Mouse (Mus musculus) spleen, postnatal 4 days (tissue): Measurements from ENCODE around the gene Rap1a.

Experiments used
- DNase-seq, 2 experiments: peaks; one replicate each; pipeline ENCODE4 v3.0.0; 2022; ENCODE audit warnings: low spot score in 2 of 2

Gene Rap1a

GRCm38 (mm10) chr3:105806519-105807249 lies 5.5 kb upstream of the Rap1a start:
- no peak for DNase-seq

GRCm38 (mm10) chr3:105803600-105803999 lies 2.5 kb upstream of the Rap1a start:
- DNase-seq, result peak in 1 of 2 experiments; percentile 59

GRCm38 (mm10) chr3:105800675-105801190 lies 403 bp downstream of the Rap1a start:
- no peak for DNase-seq

- no peak for DNase-seq
These were observed 921 bp downstream of the Rap1a start for GRCm38 (mm10) chr3:105800156-105800674.

- no peak for DNase-seq
These were observed 1.8 kb downstream of the Rap1a start for GRCm38 (mm10) chr3:105799375-105799774.

- DNase-seq, result no peak
These were observed 2.4 kb downstream of the Rap1a start for GRCm38 (mm10) chr3:105798770-105799169.

GRCm38 (mm10) chr3:105797427-105797826 lies 3.7 kb downstream of the Rap1a start:
- no peak for DNase-seq

- peak in 1 of 2 experiments; percentile 23 for DNase-seq
These were observed 4.4 kb downstream of the Rap1a start for GRCm38 (mm10) chr3:105796761-105797160.

GRCm38 (mm10) chr3:105794309-105794708 lies 6.8 kb downstream of the Rap1a start:
- peak in 1 of 2 experiments; percentile 40 for DNase-seq

- DNase-seq, result peak in 1 of 2 experiments; percentile 45
These were observed 8.8 kb downstream of the Rap1a start for GRCm38 (mm10) chr3:105792309-105792708.

- DNase-seq, result peak in 1 of 2 experiments; percentile 37
These were observed 10.0 kb downstream of the Rap1a start for GRCm38 (mm10) chr3:105791129-105791528.

- DNase-seq, result peak in 1 of 2 experiments; percentile 22
These were observed 10.8 kb downstream of the Rap1a start for GRCm38 (mm10) chr3:105790338-105790737.

- DNase-seq, result peak in 1 of 2 experiments; percentile 48
These were observed 11.4 kb downstream of the Rap1a start for GRCm38 (mm10) chr3:105789776-105790175.

GRCm38 (mm10) chr3:105787328-105787727 lies 13.8 kb downstream of the Rap1a start:
- peak in 1 of 2 experiments; percentile 42 for DNase-seq

GRCm38 (mm10) chr3:105785865-105786264 lies 15.3 kb downstream of the Rap1a start:
- DNase-seq, result peak in 1 of 2 experiments; percentile 35

- no peak for DNase-seq
These were observed 17.3 kb downstream of the Rap1a start for GRCm38 (mm10) chr3:105783809-105784208.

- DNase-seq, result no peak
These were observed 18.7 kb downstream of the Rap1a start for GRCm38 (mm10) chr3:105782406-105782805.

- no peak for DNase-seq
These were observed 23.1 kb downstream of the Rap1a start for GRCm38 (mm10) chr3:105777997-105778396.

- DNase-seq, result no peak
These were observed 26.6 kb downstream of the Rap1a start for GRCm38 (mm10) chr3:105774496-105774895.

- peak; percentile 56 to 76 for DNase-seq
These were observed 29.6 kb downstream of the Rap1a start for GRCm38 (mm10) chr3:105771534-105771933.

- no peak for DNase-seq
These were observed 30.3 kb downstream of the Rap1a start for GRCm38 (mm10) chr3:105770836-105771235.

GRCm38 (mm10) chr3:105769380-105769779 lies 31.8 kb downstream of the Rap1a start:
- DNase-seq, result no peak

- no peak for DNase-seq
These were observed 32.6 kb downstream of the Rap1a start for GRCm38 (mm10) chr3:105768529-105768928.
